Mouse (Mus musculus): ENCODE measurements around the gene Zfp277. TPM values are rescaled to one million over a fixed set of nuclear protein-coding genes. Genes with fewer than 3 reads are reported as not detected.

Gene Zfp277
- polyA plus RNA-seq, 1 experiment from 2014 or later: 36.6 TPM

- Histone ChIP-seq H3K27ac (no peak overlapping the region), H3K4me3 (no peak overlapping the region), H3K27me3 (ENCODE audit: poor library complexity, severe bottlenecking) (no peaks in the 10 kb centered on the region), H3K4me1 (peaks cover 33% of the 10 kb centered on the region), H3K36me3 (replicated peaks) (peaks cover 4% of the 10 kb centered on the region; the same call in 1 of the 2 replicates), H3K9me3 (no peaks in the 10 kb centered on the region)
- no peak for DNase-seq (ENCODE audit: extremely low spot score, low spot score)
- WGBS: 74% methylated on average over 5 of the region's 5 CpGs
Observed at GRCm38 (mm10) chr12:40325582-40325981, 120.1 kb downstream of the Zfp277 start.

GRCm38 (mm10) chr12:40324819-40325218 lies 120.9 kb downstream of the Zfp277 start:
- Histone ChIP-seq H3K4me3 (no peak overlapping the region), H3K36me3 (replicated peaks) (peaks cover 4% of the 10 kb centered on the region; the same call in 1 of the 2 replicates), H3K4me1 (peaks cover 33% of the 10 kb centered on the region), H3K27me3 (ENCODE audit: poor library complexity, severe bottlenecking) (no peaks in the 10 kb centered on the region), H3K9me3 (no peaks in the 10 kb centered on the region), H3K27ac (no peak overlapping the region)
- no peak for DNase-seq (ENCODE audit: extremely low spot score, low spot score)
- WGBS: 56% methylated on average over 5 of the region's 5 CpGs

- H3K27ac ChIP-seq: no peak overlapping the region
- H3K36me3 ChIP-seq (replicated peaks): no peaks in the 10 kb centered on the region; the same call in 1 of the 2 replicates
- no peaks in the 10 kb centered on the region for H3K9me3 ChIP-seq
- DNase-seq (ENCODE audit: extremely low spot score, low spot score): no peak
- H3K4me1 ChIP-seq: no peaks in the 10 kb centered on the region
- no peaks in the 10 kb centered on the region for H3K27me3 ChIP-seq (ENCODE audit: poor library complexity, severe bottlenecking)
- WGBS: 96% methylated on average over 2 of the region's 2 CpGs
- H3K4me3 ChIP-seq: no peak overlapping the region
Observed at GRCm38 (mm10) chr12:40315146-40315545, 130.6 kb downstream of the Zfp277 start.

GRCm38 (mm10) chr12:40303960-40304359 lies 141.7 kb downstream of the Zfp277 start:
- Histone ChIP-seq H3K27ac (no peak overlapping the region), H3K9me3 (no peaks in the 10 kb centered on the region), H3K27me3 (ENCODE audit: poor library complexity, severe bottlenecking) (no peaks in the 10 kb centered on the region), H3K4me1 (0 out of 2 replicates have a peak, but pooled peaks cover 3% of the 10 kb centered on the region), H3K4me3 (no peak overlapping the region), H3K36me3 (replicated peaks) (no peaks in the 10 kb centered on the region)
- DNase-seq (ENCODE audit: extremely low spot score, low spot score): no peak
- WGBS: 88% methylated on average over 6 of the region's 6 CpGs

- 92% methylated on average over 3 of the region's 3 CpGs for WGBS
- H3K36me3 ChIP-seq (replicated peaks): no peaks in the 10 kb centered on the region
- no peaks in the 10 kb centered on the region for H3K9me3 ChIP-seq
- H3K27me3 ChIP-seq (ENCODE audit: poor library complexity, severe bottlenecking): no peaks in the 10 kb centered on the region
- H3K4me1 ChIP-seq: 0 out of 2 replicates have a peak, but pooled peaks cover under 1% of the 10 kb centered on the region
- no peak for DNase-seq (ENCODE audit: extremely low spot score, low spot score)
- H3K27ac ChIP-seq: no peak overlapping the region
- no peak overlapping the region for H3K4me3 ChIP-seq
Observed at GRCm38 (mm10) chr12:40298636-40299035, 147.1 kb downstream of the Zfp277 start.

- H3K9me3 ChIP-seq: peaks cover 20% of the 10 kb centered on the region
- no peaks in the 10 kb centered on the region for H3K36me3 ChIP-seq (replicated peaks)
- H3K4me3 ChIP-seq: no peak overlapping the region
- no peak for DNase-seq (ENCODE audit: extremely low spot score, low spot score)
- H3K4me1 ChIP-seq: 0 out of 2 replicates have a peak, but pooled peaks cover 3% of the 10 kb centered on the region
- no peaks in the 10 kb centered on the region for H3K27me3 ChIP-seq (ENCODE audit: poor library complexity, severe bottlenecking)
- WGBS: 88% methylated on average over 4 of the region's 4 CpGs
- H3K27ac ChIP-seq: no peak overlapping the region
Observed at GRCm38 (mm10) chr12:40286539-40286938, 159.2 kb downstream of the Zfp277 start.

GRCm38 (mm10) chr12:40280596-40281325 lies 164.9 kb downstream of the Zfp277 start:
- no peak overlapping the region for H3K27ac ChIP-seq
- no peaks in the 10 kb centered on the region for H3K36me3 ChIP-seq (replicated peaks)
- H3K27me3 ChIP-seq (ENCODE audit: poor library complexity, severe bottlenecking): no peaks in the 10 kb centered on the region
- 92% methylated on average over 4 of the region's 4 CpGs for WGBS
- H3K4me1 ChIP-seq: 0 out of 2 replicates have a peak, but pooled peaks cover 3% of the 10 kb centered on the region
- no peak for DNase-seq (ENCODE audit: extremely low spot score, low spot score)
- no peaks in the 10 kb centered on the region for H3K9me3 ChIP-seq
- no peak overlapping the region for H3K4me3 ChIP-seq

GRCm38 (mm10) chr12:40277581-40277980 lies 168.1 kb downstream of the Zfp277 start:
- Histone ChIP-seq H3K4me3 (no peak overlapping the region), H3K27ac (no peak overlapping the region), H3K36me3 (replicated peaks) (no peaks in the 10 kb centered on the region), H3K9me3 (no peaks in the 10 kb centered on the region), H3K4me1 (no peaks in the 10 kb centered on the region), H3K27me3 (ENCODE audit: poor library complexity, severe bottlenecking) (no peaks in the 10 kb centered on the region)
- no peak for DNase-seq (ENCODE audit: extremely low spot score, low spot score)
- 90% methylated on average over 3 of the region's 3 CpGs for WGBS

GRCm38 (mm10) chr12:40274931-40275330 lies 170.8 kb downstream of the Zfp277 start:
- Histone ChIP-seq H3K36me3 (replicated peaks) (no peaks in the 10 kb centered on the region), H3K27me3 (ENCODE audit: poor library complexity, severe bottlenecking) (no peaks in the 10 kb centered on the region), H3K27ac (no peak overlapping the region), H3K9me3 (no peaks in the 10 kb centered on the region), H3K4me3 (no peak overlapping the region), H3K4me1 (no peaks in the 10 kb centered on the region)
- DNase-seq (ENCODE audit: extremely low spot score, low spot score): no peak

GRCm38 (mm10) chr12:40273339-40273738 lies 172.4 kb downstream of the Zfp277 start:
- Histone ChIP-seq H3K9me3 (no peaks in the 10 kb centered on the region), H3K4me1 (no peaks in the 10 kb centered on the region), H3K36me3 (replicated peaks) (no peaks in the 10 kb centered on the region), H3K27ac (no peak overlapping the region), H3K4me3 (no peak overlapping the region), H3K27me3 (ENCODE audit: poor library complexity, severe bottlenecking) (no peaks in the 10 kb centered on the region)
- no peak for DNase-seq (ENCODE audit: extremely low spot score, low spot score)
- 84% methylated on average over 4 of the region's 4 CpGs for WGBS

GRCm38 (mm10) chr12:40272710-40273109 lies 173.0 kb downstream of the Zfp277 start:
- WGBS: 89% methylated on average over 4 of the region's 4 CpGs
- H3K27ac ChIP-seq: no peak overlapping the region
- DNase-seq (ENCODE audit: extremely low spot score, low spot score): no peak
- H3K27me3 ChIP-seq (ENCODE audit: poor library complexity, severe bottlenecking): no peaks in the 10 kb centered on the region
- no peaks in the 10 kb centered on the region for H3K9me3 ChIP-seq
- no peaks in the 10 kb centered on the region for H3K36me3 ChIP-seq (replicated peaks)
- H3K4me1 ChIP-seq: no peaks in the 10 kb centered on the region
- H3K4me3 ChIP-seq: no peak overlapping the region

- no peaks in the 10 kb centered on the region for H3K9me3 ChIP-seq
- 83% methylated on average over 2 of the region's 2 CpGs for WGBS
Observed at GRCm38 (mm10) chr12:40268313-40268712, 177.4 kb downstream of the Zfp277 start.

More at GRCm38 (mm10) chr12:40268313-40268712, 177.4 kb downstream of the Zfp277 start:
- DNase-seq (ENCODE audit: extremely low spot score, low spot score): no peak
- no peak overlapping the region for H3K4me3 ChIP-seq
- H3K27me3 ChIP-seq (ENCODE audit: poor library complexity, severe bottlenecking): no peaks in the 10 kb centered on the region
- no peaks in the 10 kb centered on the region for H3K4me1 ChIP-seq
- no peak overlapping the region for H3K27ac ChIP-seq
- no peaks in the 10 kb centered on the region for H3K36me3 ChIP-seq (replicated peaks)

Data from forebrain, embryonic 10.5 days (tissue).